8 mouse cellular contexts compared by ENCODE assay signal in the genomic region with DNA sequence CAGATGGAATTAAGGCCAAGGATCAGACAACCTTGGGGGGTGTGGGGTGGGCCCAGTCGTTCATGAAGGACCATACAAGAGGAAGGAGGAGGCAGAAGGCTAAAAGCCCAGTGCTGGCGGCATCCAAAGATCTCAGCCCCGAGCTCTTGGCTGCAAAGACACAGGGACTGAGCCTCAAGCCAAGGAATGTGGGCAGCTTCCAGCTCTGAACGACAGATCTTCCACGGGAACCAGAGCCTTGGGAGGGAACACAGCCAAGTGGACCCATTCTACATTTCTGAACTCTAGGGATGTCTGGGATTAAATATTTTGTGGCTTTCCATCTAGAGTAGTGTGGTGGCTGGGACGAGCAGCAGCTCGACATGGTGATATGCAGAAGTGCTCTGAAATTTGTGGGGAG. TPM values are rescaled to one million over a fixed set of nuclear protein-coding genes. Genes with fewer than 3 reads are reported as not detected.
DNase-seq lines count a peak whose midpoint lies in the region; ATAC-seq lines count a peak whose summit lies in the region.

No protein-coding gene starts in this region.

- WGBS in embryonic facial prominence, embryonic 13.5 days: 61% methylated on average over 7 of the region's 7 CpGs
- 87% methylated on average over 7 of the region's 7 CpGs for WGBS in embryonic facial prominence, embryonic 10.5 days
- WGBS in midbrain, embryonic 14.5 days: 73% methylated on average over 7 of the region's 7 CpGs
- WGBS in midbrain, embryonic 10.5 days: 88% methylated on average over 7 of the region's 7 CpGs

- H3K36me3 ChIP-seq in embryonic facial prominence, embryonic 13.5 days: no peaks in the 10 kb centered on the region
- H3K36me3 ChIP-seq in embryonic facial prominence, embryonic 10.5 days (replicated peaks): no peaks in the 10 kb centered on the region
- H3K36me3 ChIP-seq in midbrain, embryonic 14.5 days (ENCODE audit: control insufficient read depth, insufficient read depth, low read length): no peaks in the 10 kb centered on the region
- H3K36me3 ChIP-seq in midbrain, embryonic 10.5 days: no peaks in the 10 kb centered on the region

- H3K27me3 ChIP-seq in embryonic facial prominence, embryonic 13.5 days: no peaks in the 10 kb centered on the region
- no peaks in the 10 kb centered on the region for H3K27me3 ChIP-seq in embryonic facial prominence, embryonic 10.5 days (replicated peaks; ENCODE audit: low read depth, poor library complexity, severe bottlenecking)
- H3K27me3 ChIP-seq in midbrain, embryonic 14.5 days (ENCODE audit: control insufficient read depth, insufficient read depth, low read length): no peaks in the 10 kb centered on the region
- H3K27me3 ChIP-seq in midbrain, embryonic 10.5 days (ENCODE audit: low read depth, poor library complexity, severe bottlenecking): no peaks in the 10 kb centered on the region

- H3K4me3 ChIP-seq in embryonic facial prominence, embryonic 13.5 days: no peak overlapping the region
- no peak overlapping the region for H3K4me3 ChIP-seq in embryonic facial prominence, embryonic 10.5 days
- no peak overlapping the region for H3K4me3 ChIP-seq in midbrain, embryonic 14.5 days (replicated peaks; ENCODE audit: low read depth, low read length)
- H3K4me3 ChIP-seq in midbrain, embryonic 10.5 days: no peak overlapping the region

- H3K4me1 ChIP-seq in embryonic facial prominence, embryonic 13.5 days: peaks cover 44% of the 10 kb centered on the region
- H3K4me1 ChIP-seq in embryonic facial prominence, embryonic 10.5 days: peaks cover 30% of the 10 kb centered on the region
- peaks cover 16% of the 10 kb centered on the region for H3K4me1 ChIP-seq in midbrain, embryonic 14.5 days (ENCODE audit: control insufficient read depth, insufficient read depth, low read length)
- peaks cover 16% of the 10 kb centered on the region for H3K4me1 ChIP-seq in midbrain, embryonic 10.5 days

- ATAC-seq in embryonic facial prominence, embryonic 13.5 days (ENCODE audit: insufficient number of reproducible peaks, insufficient read depth, low FRiP score, low TSS enrichment, low read depth): no peak
- ATAC-seq in midbrain, embryonic 14.5 days (ENCODE audit: low FRiP score, low TSS enrichment): no peak

- no peak overlapping the region for H3K9ac ChIP-seq in embryonic facial prominence, embryonic 13.5 days
- H3K9ac ChIP-seq in midbrain, embryonic 14.5 days (replicated peaks; ENCODE audit: low read length): no peak overlapping the region

- no peaks in the 10 kb centered on the region for H3K9me3 ChIP-seq in embryonic facial prominence, embryonic 13.5 days
- H3K9me3 ChIP-seq in embryonic facial prominence, embryonic 10.5 days: no peaks in the 10 kb centered on the region
- H3K9me3 ChIP-seq in midbrain, embryonic 14.5 days (ENCODE audit: control insufficient read depth, low read length): no peaks in the 10 kb centered on the region
- H3K9me3 ChIP-seq in midbrain, embryonic 10.5 days (replicated peaks): no peaks in the 10 kb centered on the region

- DNase-seq in embryonic facial prominence, embryonic 10.5 days (ENCODE audit: low spot score): no peak
- peak; percentile 46 for DNase-seq in midbrain, embryonic 14.5 days
- DNase-seq in midbrain, embryonic 10.5 days (ENCODE audit: low spot score): no peak
- DNase-seq in gastrocnemius, postnatal 4 days (ENCODE audit: low spot score in 2 of 2): peak; percentile 39 to 73
- DNase-seq in kidney, postnatal 25 days: peak; percentile 74 to 80
- no peak for DNase-seq in spleen, postnatal 4 days (ENCODE audit: low spot score in 2 of 2)
- DNase-seq in thymus, postnatal 14 days: no peak

- H3K4me2 ChIP-seq in embryonic facial prominence, embryonic 13.5 days: 0 out of 2 replicates have a peak overlapping the region, but pooled peaks have one; percentile 3
- no peak overlapping the region for H3K4me2 ChIP-seq in midbrain, embryonic 14.5 days (ENCODE audit: low read length)

- H3K27ac ChIP-seq in embryonic facial prominence, embryonic 13.5 days: peak overlapping the region; percentile 68
- no peak overlapping the region for H3K27ac ChIP-seq in embryonic facial prominence, embryonic 10.5 days (replicated peaks)
- no peak overlapping the region; the same call in 1 of the 2 replicates for H3K27ac ChIP-seq in midbrain, embryonic 14.5 days (replicated peaks; ENCODE audit: low read depth, low read length)
- no peak overlapping the region for H3K27ac ChIP-seq in midbrain, embryonic 10.5 days (replicated peaks)

RNA-seq across cellular contexts. Expression of a gene that starts 37.6 kb away (rescaled TPM):
- 50.7 and 53.0 TPM in 2 replicates for polyA plus RNA-seq in embryonic facial prominence, embryonic 13.5 days (2015; fragmentation: Nextera tagmentation; extraction: Ambion mirVana)
- polyA plus RNA-seq in embryonic facial prominence, embryonic 10.5 days (2016; fragmentation: Nextera tagmentation; extraction: Ambion mirVana): 33.1 and 34.9 TPM in 2 replicates
- 54.4 and 56.4 TPM in 2 replicates for polyA plus RNA-seq in midbrain, embryonic 14.5 days (2014; fragmentation: Nextera tagmentation; extraction: Ambion mirVana)
- 27.1 and 28.4 TPM in 2 replicates for polyA plus RNA-seq in midbrain, embryonic 10.5 days (2016; fragmentation: Nextera tagmentation; extraction: Ambion mirVana)
- total RNA-seq in gastrocnemius, postnatal 4 days (2021): 10 to 100 TPM; 61.0 to 70.4 TPM

RNA-seq across cellular contexts. Expression of a gene that starts 38.4 kb away (rescaled TPM):
- 46.3 and 51.3 TPM in 2 replicates for polyA plus RNA-seq in embryonic facial prominence, embryonic 13.5 days (2015; fragmentation: Nextera tagmentation; extraction: Ambion mirVana)
- 23.7 and 24.6 TPM in 2 replicates for polyA plus RNA-seq in embryonic facial prominence, embryonic 10.5 days (2016; fragmentation: Nextera tagmentation; extraction: Ambion mirVana)
- 30.5 and 35.5 TPM in 2 replicates for polyA plus RNA-seq in midbrain, embryonic 14.5 days (2014; fragmentation: Nextera tagmentation; extraction: Ambion mirVana)
- polyA plus RNA-seq in midbrain, embryonic 10.5 days (2016; fragmentation: Nextera tagmentation; extraction: Ambion mirVana): 31.7 and 36.7 TPM in 2 replicates
- total RNA-seq in gastrocnemius, postnatal 4 days (2021): 10 to 100 TPM; 33.6 to 34.4 TPM

Comparison
In these comparisons a context has a peak if more than half of its experiments do, and no peak if none do; other contexts are left out.
1. DNase-seq: peak in midbrain, embryonic 14.5 days (single experiment), gastrocnemius, postnatal 4 days (2 of 2) and kidney, postnatal 25 days (2 of 2); none in embryonic facial prominence, embryonic 10.5 days (single experiment), midbrain, embryonic 10.5 days (single experiment), spleen, postnatal 4 days (0 of 2) and thymus, postnatal 14 days (single experiment).